Mouse (Mus musculus) layer of hippocampus, postnatal 14 days (tissue): ENCODE results near the gene Gm49321. TPM values are rescaled to one million over a fixed set of nuclear protein-coding genes. Genes with fewer than 3 reads are reported as not detected.

ENCODE experiments used
- DNase-seq, 2 experiments: peaks; one replicate each; pipeline ENCODE4 v3.0.0; 2021 to 2022; ENCODE audit warnings: low spot score in 2 of 2, mixed read lengths in 1 of 2
- total RNA-seq, 2 experiments: library from RNA; stranded (reverse); gene quantifications; 2 replicates each; pipeline ENCODE4 v1.2.3; 2021

The Gm49321 gene
- total RNA-seq, 2 experiments from 2014 or later = 10.2 to 11.3 TPM

DNA sequence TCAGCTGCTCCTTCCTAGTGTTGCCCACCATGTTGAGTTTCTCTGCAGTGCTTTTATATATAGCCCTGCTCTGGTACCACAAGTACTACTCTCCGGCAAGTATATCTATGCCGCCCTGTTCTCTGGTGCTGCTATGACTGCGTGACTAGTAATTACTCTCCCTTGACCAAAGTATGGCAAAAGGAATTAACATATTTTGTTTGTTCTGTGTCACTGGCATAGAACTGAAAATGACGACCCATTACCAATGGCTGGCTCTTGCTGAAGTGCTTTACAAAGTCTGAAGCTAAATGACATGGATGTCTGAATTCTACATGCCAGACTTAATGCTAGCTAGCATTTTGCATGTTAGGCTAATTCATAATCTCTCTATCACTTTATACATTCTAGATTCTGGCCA, 11.0 kb downstream of the Gm49321 start:
- DNase-seq = no peak

DNA sequence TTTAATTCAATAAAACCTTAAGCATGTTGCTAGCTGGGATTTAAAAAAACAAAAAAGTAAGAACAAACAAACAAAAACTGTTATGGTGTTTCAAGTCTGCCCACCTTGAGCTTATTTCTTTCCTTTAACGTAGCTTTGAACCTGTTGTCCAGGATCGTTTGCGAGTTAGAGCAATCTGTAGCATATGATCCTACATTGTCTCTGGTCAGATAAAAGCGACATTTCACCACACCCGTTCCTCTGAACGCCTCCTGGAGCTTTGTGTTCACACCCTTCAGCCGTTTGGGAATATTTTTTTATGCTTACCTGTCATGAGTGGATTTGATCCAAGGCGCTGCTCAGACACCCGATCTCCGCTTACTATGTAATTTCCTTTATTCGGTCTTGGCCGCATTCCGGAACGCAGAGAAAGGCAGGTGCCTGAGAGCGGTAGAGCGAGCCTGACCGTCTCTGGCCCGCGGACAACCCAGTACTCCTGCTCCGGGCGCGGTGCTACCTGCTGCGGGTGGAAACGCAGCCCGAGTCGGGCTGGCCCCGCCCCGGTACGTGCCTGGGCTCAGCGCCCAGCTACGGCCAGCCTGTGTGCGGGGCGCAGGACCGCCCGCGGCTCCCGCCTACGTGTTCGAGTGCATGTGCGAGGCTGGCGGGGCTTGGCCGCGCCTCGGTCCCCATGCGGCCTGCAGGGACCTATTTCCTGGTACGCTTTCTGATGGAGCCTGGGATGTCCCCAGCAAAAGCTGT, 12.0 kb downstream of the Gm49321 start:
- peak; percentile 24 to 38 for DNase-seq

DNA sequence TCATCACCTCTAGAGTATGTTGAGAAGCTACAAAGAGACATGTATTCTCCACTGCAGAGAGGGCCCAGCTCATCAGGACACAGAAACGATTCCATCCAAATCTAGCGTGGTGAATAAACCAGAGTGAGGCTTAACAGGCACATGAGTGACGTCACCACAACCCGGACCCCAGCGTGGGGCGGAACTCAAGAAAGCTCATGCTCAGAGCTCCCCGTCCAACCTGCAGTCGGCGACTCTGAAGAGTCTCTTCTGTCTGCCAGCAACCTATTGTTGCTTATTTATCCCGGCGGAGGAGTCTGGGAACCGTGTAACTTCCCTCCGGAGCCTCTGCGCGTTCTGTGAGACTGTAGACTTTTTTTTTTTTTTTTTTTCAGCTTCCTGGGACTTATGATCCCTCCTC, 15.4 kb downstream of the Gm49321 start:
- DNase-seq = no peak

DNA sequence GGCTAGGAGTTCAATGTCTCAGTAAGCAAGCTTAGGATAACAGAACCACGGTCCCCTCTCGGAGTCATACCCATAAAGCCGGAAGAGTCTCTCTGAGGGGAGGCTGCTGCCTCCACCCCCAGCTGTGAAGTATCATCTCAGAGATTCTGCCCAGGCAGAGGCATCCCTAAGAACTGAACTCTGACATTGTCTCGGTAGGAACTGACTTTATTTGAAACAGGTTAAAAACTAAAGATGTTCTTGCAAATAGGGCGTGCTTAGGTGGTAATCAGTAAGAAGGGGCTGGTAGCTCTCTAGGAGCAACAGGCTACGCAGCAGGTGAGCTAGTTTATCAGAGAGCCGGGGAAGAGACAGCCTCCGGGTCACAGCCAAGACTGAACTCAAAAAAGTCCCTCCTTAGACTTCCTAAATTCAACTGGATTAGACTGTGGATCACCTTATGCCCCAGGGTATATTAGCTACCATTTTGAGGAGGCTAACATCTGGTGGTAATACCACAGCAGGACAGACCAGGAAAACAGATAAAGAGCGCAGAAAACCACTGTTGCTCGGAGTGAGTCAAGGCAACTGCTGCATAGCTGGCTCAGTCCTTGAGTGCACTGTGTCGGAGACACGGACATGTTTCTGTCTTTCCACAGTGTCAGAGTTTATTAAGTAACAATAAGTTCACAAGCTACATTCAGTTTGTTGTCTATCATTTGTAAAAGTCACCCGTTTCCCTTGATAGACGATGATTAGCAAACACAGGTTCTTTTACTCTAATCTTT, 16.1 kb downstream of the Gm49321 start:
- DNase-seq = no peak

DNA sequence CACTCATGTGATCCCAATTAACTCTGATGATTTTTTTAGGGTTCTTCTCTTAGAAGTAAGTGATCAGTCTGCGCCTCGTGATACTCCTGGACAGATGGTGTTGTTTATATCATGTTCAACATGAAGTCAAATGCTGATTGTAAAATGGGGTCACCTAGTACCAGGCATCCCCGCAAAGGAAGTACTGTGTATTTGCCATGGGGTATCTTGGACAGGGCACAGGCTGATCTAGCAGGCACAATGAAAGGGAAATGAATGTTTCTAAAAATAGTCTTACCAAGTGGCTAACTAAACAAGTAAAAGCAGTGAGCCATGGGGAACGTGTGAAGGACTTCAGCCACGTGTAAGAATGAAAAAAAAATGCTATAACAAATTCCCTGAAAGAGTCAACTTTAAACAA, 17.3 kb downstream of the Gm49321 start:
- DNase-seq = no peak

DNA sequence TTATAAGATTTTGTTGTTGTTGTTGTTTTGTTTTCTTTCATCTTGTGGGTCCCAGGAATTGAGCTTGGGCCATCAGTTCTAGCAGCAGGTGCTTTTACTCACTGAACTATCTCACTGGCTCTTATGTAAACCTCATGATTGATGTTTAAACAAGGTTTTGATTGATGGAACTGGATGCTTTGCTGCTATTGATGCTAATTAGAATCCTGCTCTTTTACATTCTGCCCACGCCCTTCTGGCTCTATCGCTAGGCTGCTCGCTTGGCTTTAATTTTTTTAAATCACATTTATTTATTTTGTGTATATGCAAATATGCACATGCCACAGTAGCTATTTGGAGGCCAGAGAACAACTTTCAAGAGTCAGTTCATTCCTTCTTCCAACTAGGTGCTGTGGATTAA, 20.2 kb downstream of the Gm49321 start:
- peak in 1 of 2 experiments; percentile 74 for DNase-seq

DNA sequence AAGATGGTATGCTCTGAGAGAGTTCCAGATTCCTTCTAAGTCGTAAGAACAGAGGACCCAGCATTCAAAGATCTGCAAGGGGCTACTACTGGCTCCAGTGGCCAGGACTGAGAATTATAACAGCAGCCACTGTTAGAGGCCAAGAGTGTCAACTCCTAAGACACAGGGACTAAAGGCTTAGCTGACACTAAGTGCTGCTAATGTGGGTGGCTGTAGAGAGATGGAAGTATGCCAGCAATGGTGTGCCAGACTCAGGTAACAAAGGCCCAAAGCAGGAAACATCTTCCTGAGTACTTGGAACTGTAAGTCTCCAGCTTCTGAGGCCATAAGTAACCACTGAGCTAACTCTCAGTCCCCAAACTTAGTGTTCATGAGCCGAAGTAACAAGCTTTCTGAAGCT, 21.4 kb downstream of the Gm49321 start:
- no peak for DNase-seq

DNA sequence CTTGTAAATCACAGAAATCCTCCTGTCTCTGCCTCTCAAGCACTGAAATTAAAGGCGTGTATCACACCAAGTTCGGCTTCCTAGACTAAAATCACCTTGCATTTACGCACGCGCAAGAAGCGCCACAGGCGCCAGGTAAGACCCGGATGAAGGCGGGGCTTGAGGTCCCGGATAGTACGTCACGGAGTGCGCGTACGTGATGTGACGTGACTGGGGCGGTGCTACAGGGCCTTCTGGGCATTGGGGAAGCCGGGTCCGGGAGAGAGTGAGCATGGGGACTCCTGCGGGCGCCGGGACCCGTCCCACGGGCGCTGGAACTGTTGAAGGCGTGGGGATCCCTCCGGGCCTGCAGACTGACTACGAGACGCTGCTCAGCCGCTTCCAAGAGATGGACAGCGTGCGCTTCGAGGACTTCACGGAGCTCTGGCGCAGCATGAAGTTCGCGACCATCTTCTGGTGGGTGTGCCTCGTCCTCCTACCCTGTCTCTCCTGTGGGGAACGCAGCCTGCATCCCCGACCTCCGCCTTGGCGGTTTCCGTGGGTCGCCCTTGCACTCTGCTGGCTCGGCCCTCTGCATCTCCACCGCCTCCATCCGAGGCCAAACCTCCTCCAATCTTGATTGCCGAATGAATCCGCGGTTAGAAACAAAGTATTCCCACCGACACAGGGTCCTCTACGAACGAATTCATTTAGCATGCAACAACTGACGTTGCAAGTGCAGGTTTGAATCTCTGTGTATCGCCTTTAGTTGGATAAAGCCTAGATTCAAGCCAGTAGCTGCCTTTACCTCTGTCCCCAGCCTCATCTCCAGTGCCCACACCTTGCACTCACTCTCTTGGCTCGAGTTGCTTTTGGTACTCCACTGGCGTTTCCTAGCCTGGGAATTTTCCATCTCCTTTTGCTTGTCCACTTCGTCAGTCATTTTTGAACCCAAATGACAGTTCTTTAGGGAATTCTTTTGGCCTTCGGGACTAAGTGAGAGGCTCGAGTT, 27.1 kb downstream of the Gm49321 start, which contains the start of gene Snapc1:
Gene Snapc1, plus strand, starts transcription at position 191 of the 991 bp plus-strand sequence.
- peak; percentile 97 to 98 for DNase-seq

DNA sequence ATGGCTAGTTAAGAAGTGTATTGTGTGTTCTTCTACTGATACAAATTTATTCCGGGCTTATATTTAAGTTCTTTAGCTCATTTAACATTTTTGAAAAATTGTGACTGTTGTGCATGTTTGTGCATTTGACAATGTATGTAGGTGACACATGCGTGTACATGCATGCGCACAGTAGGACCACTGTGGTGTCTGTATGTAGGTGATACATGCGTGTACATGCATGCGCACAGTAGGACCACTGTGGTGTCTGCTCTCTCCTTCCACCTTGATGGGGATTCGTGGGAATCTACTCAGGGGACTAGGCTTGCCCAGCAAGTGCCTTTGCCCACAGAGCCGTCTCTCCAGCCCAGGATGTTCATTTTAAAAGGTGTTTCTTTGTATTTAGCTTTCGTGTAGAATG, 31.7 kb downstream of the Gm49321 start:
- no peak for DNase-seq

DNA sequence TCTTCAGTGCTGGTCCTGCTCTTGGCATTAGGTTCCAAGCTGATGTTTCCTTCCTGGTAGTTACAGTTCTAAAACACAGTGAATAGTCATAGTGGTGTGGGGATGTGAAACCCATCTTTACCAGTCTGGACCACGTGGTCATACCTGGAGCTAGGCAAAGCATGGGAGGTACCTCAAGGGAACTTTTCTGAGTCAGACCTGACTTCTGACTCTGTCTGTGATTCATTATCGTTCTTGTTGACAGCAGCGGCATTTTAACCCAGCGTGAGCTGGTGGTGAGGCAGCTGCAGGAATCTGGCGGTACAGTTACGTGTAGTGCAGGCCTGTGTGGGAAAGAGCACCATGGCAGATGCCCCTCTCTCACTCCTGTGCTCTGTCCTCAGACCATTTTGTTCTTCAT, 37.1 kb downstream of the Gm49321 start:
- no peak for DNase-seq

DNA sequence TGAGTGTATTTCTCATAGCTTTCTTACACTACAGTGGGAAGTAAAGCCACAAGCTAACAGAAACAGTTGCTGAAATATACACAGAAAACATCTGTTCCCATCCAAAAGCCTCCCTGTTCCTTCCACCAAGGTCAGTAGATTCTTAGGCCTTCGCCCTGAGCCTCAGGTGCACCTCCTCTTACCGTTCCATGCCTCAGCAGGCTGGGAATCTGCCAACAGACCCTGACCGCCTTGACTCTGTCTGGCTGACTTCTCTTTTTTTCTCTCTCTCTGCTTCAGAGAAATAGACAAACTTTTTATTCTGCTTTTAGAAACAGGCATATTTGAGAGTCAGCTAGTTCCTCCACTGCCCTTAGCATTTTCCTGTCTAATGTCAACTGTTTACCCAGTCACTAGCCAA, 40.7 kb downstream of the Gm49321 start:
- DNase-seq = no peak

DNA sequence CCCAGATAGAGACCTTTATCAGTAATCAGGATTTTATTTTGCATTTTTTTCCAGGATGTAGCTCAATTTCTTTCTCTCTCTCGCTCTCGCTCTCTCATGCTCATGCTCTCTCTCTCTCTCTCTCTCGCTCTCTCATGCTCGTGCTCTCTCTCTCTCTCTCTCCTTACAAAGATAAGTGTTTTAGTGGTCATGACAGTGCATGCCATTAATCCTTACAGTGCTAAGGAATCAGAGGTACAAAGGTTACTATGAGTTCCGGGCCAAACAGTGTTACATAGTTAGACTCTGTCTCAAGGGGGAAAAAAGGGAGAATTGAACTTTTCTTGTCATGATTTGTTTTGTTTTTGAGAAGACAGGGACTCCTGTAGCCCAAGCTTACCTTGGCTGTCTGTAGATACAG, 42.2 kb downstream of the Gm49321 start:
- DNase-seq = no peak

DNA sequence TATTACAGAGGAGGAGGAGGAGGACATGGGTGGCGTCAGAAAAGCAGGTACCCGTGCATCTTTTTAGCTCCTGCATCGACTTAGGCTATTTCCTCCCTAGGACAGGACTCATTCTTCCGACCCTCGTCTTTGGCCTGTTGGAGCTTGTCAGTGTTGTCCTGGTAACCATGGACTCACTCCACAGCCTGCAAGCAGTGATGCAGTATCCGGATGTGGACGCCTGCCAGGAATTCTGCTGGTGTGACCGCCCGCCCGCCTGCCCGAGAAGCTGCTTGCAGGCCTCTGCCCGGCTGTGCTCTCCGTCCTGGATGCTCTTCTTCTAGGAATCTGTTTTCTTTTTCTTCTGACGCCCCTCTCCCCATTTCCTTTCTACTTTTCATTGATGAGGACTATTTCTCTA, 45.1 kb downstream of the Gm49321 start:
- peak; percentile 54 to 72 for DNase-seq

DNA sequence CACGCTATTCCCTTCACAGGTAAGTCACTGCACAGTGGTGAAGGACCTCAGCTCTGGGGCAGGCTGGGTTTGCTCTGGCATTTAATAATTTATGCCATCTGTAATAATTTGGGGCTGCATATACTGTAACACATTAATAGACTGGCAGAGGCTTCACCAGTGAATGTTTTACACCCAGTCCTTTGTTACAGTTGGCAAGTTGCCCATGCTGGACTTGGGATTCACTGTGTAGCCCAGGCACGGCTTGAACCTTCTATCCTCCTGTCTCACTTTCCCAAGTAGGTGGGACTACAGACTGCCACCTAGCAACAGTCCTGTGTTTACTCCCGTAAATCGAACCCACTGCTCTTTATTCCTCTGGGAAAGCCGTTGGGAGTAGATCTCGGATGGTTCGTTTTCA, 48.8 kb downstream of the Gm49321 start:
- DNase-seq = no peak

DNA sequence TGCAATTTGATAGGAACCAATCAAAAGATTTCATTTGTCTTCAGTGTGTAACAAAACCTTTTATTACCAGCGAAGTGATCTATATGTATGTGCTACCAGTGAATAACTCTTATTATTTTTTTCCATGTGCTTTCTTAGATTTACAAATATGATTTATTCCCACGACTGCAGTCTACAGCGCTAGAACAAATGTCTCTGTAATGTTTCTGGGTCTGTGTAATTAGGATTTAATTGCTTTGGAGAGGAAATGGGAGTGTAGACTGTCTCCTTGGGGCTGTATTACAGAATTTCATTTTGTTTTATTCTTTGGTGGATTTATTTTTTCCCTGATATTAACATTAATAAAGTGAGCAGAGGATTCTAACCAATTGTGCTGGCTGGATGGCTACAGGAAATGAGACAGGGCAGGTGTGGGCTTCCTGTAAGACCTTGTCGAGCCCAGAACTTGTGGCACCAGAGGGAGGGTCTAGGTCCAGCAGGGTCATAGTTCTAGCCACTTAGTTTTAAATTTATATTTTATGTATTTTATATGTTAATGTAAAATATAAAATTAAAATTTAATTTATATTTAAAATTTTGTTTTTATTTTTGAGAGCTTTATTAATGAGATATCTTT, 51.0 kb downstream of the Gm49321 start:
- DNase-seq = no peak

DNA sequence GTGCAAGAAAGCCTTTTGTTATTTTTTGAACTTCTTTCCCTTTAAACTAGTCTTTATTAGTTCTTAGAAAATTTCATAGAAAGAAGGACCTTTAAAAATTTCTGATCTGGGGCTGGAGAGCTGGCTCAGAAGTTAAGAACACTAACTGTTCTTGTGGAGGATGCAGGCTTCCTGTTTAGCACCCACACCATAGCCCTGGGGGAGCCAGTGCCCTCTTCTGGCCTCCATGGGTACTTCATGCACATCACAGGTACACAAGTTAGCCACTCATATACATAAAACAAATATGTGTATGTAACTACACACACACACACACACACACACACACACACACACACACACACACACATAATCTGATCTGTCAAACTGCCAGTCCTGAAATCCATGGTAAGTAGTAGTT, 52.1 kb downstream of the Gm49321 start:
- no peak for DNase-seq

DNA sequence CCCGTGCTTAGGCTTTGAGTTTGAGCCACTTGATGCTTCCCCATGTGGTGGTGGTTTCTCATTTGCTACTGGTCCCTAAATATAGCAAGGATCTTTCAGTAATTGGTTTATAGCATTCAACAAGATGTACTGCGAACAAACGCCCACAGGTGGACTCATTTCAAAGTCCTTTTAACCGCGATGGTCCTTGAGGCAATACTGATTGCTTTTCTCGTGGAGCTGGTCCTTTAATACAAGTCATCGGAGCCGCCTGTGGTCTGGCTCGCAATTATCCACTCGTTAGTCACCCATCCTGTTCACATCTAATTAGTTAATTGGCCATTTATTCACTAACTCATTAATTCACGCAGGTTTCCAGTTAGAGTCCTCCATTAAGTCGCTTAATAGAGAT, 59.4 kb downstream of the Gm49321 start:
- DNase-seq = peak; percentile 31 to 37

DNA sequence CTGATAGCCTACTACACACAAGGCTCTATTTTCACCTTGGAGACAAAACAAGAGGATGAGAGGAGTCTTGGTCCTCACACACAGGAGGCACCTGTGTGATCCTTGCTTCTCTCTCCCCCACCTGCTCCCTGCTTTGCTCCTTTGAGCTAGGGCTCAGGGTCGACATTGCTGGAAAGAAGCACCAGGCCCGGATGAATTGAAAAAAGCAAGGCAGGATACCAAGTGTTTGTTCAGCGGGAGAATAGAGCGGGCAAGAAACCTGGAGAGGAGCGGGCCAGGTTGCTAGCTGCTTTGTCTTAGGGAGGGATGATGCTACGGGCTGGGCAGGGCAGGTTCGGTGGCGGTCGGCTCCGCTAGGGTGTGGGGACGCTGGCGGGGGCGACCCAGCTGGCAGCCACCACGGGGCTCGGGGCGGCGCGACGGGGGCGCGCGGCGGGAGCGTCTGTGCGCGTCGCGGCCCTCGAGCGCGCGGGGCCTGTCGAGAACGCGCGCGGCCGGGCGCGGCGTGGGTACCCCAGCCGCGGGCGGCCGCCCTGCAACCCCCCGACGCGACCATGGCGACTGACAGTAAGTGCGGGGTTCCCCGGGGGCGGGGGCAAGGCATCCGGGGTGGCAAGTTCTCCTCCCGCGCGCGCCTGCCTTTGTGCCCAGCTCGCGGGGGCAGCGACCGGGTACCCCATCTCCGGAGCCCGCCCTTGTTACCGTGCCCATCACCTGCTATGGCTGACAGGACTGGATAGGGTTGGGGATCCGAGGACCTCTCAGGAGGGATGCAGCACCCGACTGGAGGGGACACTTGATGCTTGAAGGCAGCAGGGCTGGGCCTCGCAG, 60.1 kb downstream of the Gm49321 start, which contains the start of gene Syt16:
Gene Syt16, plus strand, starts transcription at position 365 of the 831 bp plus-strand sequence.
- peak; percentile 57 to 65 for DNase-seq

DNA sequence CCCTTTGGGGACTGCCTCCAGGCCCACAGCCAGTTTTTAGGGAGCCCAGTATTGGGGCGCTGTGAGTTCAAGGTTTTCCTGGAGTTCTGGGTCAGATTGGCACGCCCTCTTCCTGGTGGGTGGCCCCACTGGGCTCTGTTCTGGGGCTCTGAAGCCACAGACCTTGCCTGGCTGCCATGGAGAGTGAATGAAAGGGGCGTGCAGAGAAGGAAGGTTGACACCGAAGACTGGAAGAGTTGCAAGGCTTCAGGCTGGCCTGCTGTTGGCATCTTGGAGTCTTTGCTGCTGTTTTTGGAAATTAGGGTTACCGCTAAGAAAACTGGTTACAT, 60.6 kb downstream of the Gm49321 start:
- DNase-seq = no peak

DNA sequence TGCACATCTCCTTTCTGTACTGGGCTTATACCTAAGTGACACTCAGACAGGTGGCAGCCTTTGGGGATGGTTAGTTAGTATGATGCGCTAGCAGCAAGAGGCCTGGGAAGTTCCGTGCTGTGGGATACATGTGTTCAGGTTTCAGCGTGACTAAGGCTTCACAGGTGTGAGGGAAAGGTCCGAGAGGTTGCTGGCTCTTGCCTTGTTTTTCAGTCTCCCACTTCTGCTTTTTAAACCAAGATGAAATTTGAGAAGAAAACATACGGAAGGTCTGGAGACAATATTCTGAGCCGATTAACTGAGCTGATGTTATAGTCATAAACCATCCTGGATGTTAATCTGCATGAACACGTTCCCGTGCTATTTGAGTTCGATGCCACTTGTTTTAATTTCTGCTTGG, 65.0 kb downstream of the Gm49321 start:
- DNase-seq = no peak
